Mouse (Mus musculus): Measurements from ENCODE around the gene Glb1l2.

DNA sequence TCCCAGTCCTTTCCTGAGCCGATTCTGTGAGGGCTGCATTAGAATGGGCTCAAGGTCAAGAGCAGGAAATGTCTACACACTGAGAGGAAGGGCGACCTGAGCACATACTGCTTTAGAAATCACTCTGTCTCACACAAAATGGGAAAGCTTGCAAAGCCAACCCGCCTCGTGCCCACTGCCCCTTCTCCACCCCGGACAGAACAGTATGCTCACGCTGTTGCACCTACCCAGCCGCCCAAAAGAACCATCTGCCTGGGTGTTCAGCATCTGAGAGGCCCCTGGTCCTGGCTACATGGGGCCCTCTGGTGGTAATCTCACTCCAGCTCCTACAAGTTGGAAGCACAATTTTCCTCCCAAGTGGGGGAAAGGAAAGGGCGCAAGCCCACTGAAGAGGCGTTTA, 46.2 kb downstream of the Glb1l2 start:
- TF ChIP-seq CTCF (IDR thresholded peaks at IDR 0.05; ENCODE audit: low read depth, low read length) (no peak), POLR2A (IDR thresholded peaks at IDR 0.05; ENCODE audit: borderline replicate concordance, low read depth, low read length) (no peak)

Measured in bone marrow macrophage, adult 2 months (primary cell).